Mouse (Mus musculus) spleen, postnatal 4 days (tissue): Measurements from ENCODE around the gene Fancg.

Experiments used
- DNase-seq, 2 experiments: peaks; one replicate each; pipeline ENCODE4 v3.0.0; 2022; ENCODE audit warnings: low spot score in 2 of 2

Fancg gene

DNA sequence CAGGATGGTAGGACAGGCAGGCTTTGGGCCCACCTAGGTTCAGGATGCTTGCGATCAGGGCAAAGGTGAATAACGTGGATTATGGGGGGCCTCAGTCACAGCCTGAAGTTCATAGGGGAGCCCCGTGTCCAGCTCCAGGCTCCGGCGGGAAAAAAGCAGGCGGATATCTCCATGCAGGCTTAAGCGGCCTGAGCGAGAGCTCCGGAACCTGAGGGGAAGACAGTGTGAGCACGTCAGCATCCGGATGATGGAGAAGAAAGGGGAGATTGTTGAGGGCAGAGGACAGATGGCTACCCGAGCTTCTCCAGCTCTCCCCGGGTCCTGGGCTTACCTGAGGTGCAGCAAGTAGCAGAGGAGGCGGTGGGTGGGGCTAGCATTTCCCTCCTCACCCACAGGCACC, 23.2 kb upstream of the Fancg start:
- DNase-seq = no peak

DNA sequence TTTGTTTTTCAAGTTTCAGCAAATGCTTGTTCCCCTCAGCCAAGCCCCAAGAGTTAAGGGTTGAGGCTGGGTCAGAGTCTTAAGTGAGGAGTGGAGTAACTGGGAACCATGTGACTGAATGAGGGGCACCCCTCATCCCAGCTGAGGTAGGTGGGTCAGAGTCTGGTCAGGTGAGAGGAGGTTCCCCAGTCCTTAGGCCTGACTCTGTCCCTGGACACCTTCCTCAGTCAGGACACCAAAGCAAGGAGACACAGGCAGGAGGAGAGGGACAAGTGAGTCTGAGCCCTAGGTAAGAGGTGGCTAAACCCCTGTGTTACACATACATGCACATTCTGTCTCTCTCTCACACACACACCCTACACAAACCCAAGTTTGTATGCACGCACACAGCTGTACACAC, 22.2 kb upstream of the Fancg start:
- DNase-seq = no peak

- DNase-seq = peak; percentile 92 to 95
Measured at GRCm38 (mm10) chr4:43031237-43031995, 21.1 kb upstream of the Fancg start, which contains the start of gene Stoml2. Gene Stoml2 (minus strand): TSS chr4:43031710.

DNA sequence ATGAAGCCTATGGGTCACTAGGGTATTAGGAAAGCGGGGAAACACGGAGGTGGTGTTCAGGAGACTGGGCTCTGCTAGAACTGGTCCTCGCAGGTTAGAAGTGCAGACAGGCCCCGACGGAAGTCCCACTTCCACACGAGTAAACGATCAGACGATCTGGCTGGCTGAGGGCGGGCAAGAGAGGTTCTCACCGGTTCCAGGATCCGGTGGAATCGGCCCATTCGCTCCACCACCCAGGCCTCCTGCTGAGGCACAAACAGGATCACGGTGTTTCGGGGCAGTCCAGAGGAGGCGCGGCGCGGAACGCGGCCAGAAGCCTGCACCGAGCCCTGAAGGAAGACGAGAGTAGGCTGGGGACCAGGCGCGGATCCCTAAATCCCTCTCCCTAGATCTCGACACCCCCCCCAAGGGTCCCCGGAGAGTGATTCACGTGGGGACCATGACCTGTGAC, 20.5 kb upstream of the Fancg start:
- no peak for DNase-seq

- DNase-seq = no peak
Measured at GRCm38 (mm10) chr4:43030352-43030751, 20.0 kb upstream of the Fancg start.

- DNase-seq = no peak
Measured at GRCm38 (mm10) chr4:43029749-43030148, 19.4 kb upstream of the Fancg start.

GRCm38 (mm10) chr4:43029121-43029520, 18.8 kb upstream of the Fancg start:
- no peak for DNase-seq

GRCm38 (mm10) chr4:43025084-43025960, 15.0 kb upstream of the Fancg start, which contains the start of gene Pigo:
Gene Pigo (minus strand): TSS chr4:43025819.
- peak; percentile 93 to 98 for DNase-seq

DNA sequence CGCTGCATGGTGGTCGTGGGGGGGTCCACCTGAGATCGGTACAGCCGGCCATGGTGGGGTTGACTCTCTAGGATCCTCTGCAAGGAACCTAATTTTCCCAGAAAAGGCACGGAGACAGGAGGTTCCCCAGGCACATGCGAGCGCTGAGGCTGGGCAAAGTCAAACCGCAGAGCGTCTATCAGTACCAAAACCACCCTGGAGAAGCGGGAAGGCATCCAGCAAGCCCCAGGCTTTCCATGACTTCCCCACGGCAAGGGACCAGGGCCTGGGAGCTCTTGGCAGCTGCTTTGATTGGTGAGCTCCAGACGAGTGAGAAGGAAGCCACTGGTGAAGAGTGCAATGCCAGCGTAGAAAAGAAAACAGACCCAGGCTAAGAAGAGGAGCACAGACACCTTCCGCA, 14.4 kb upstream of the Fancg start:
- no peak for DNase-seq

DNA sequence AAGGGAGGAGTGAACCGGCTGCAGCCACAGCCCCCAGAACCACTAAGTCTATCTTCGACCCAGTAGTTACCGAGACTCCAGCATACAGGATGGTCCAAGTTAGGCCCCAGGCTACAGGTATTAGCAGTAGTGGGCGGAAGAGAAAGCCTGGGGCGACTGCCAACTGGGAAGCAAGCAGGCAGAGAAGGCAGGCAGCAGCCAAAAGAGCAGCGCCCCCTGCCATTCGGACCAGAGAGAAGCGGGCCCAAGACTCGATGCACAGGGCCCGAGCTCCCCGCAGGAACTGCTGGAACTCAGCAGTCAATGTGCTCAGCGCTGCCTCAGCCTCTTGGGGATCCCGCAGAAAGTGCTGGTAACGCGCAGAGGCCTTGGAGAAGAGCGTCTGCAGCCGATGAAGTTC, 11.0 kb upstream of the Fancg start:
- no peak for DNase-seq

DNA sequence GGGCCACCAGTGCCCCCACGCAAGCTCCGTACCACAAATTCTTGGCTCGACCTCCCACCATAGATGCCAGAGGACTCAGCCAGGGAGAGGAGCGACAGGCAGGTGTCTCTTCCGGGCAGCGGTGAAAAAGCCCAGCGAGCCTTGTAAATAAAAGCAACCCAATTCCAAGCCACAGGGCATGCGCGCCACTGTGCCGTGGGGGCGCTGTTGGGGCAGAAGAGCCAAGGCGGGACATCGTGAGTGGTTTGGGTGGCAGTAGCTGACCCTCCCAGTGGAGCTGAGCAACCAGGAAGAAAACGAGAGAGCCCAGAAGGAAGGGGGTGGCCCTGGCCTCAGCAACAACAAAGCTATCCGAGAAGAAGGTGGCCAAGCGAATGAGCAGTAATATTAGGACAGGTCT, 10.6 kb upstream of the Fancg start:
- DNase-seq = no peak

DNA sequence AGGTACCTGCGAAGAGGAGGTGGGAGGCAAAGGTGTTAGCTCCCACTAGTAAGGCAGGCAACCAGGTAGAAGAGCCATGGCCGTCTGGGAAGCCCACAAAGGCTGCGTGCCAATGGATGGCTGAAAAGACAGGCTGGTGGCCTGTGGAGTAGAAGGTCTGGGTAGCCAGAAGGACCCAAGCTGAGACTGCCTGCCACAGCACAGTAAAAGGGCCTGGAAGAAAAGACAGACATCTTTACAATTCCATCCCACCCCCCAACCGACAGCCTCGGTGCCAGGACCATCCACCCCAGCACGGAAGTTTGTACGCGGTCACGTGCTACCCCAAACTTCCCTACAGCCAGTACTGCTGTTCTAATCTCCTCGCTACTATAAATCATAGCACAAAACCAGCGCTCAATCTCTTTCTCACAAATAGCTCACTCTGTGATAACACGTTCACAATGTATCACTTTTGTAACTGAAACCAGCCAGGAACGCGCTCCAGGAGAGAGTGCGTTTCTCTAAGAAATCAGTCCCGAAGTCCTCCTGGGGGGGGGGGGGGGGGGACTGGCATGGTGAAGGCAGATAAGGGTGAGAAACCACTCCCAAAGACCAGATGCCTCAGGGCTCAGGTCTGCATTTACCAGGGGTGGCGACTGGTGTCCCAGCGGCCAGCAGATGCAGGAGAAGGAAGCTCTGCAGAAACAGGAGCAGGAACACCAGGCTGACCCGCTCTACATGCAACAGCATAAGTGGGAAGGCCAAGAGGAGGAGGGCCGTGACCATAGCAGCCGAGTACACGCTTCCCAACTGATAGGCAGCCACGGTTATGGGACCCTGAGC, 9.5 kb upstream of the Fancg start:
- no peak for DNase-seq

DNA sequence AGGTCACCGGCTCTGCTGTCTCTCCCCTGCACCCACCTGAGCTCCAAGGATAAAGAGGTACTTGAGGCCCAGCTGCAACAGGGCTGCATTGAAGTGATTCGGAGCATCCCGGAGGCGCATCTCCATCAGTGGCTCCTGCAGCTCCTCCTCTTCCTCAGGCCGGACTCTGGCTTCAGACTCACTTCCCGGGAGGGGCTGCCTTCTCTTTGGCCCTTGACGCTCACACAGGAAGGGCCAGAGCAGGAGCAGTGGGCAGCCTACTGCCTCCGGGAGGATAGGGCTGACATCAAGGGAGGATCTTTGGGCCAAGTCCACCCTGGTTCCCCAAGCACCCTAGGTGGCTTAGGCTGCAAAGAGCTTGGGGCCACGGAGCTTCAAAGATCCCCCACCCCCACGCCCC, 8.9 kb upstream of the Fancg start:
- no peak for DNase-seq

- no peak for DNase-seq
Measured at GRCm38 (mm10) chr4:43018156-43018555, 7.8 kb upstream of the Fancg start.

GRCm38 (mm10) chr4:43012091-43012490, 1.8 kb upstream of the Fancg start:
- no peak for DNase-seq

DNA sequence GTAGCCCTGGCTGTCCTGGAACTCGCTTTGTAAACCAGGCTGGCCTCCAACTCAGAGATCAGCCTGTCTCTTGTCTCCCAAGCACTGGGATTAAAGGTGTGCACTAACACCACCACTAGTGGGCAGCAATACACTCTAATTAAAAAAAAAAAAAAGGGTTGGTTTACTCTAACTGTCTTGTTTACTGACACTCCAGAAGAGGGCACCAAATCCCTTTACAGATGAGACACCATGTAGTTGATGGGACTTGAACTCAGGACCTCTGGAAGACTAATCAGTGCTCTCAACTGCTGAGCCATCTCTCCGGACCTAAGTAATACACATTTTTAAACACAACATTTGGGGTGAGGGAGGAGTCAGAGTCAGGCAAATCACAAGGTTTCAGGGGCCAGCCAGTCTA, 4.5 kb downstream of the Fancg start:
- DNase-seq = peak in 1 of 2 experiments; percentile 39

- no peak for DNase-seq
Measured at GRCm38 (mm10) chr4:43004951-43005350, 5.4 kb downstream of the Fancg start.

GRCm38 (mm10) chr4:43002756-43003439, 7.4 kb downstream of the Fancg start:
- DNase-seq = no peak

- no peak for DNase-seq
Measured at GRCm38 (mm10) chr4:43001272-43001671, 9.0 kb downstream of the Fancg start.

DNA sequence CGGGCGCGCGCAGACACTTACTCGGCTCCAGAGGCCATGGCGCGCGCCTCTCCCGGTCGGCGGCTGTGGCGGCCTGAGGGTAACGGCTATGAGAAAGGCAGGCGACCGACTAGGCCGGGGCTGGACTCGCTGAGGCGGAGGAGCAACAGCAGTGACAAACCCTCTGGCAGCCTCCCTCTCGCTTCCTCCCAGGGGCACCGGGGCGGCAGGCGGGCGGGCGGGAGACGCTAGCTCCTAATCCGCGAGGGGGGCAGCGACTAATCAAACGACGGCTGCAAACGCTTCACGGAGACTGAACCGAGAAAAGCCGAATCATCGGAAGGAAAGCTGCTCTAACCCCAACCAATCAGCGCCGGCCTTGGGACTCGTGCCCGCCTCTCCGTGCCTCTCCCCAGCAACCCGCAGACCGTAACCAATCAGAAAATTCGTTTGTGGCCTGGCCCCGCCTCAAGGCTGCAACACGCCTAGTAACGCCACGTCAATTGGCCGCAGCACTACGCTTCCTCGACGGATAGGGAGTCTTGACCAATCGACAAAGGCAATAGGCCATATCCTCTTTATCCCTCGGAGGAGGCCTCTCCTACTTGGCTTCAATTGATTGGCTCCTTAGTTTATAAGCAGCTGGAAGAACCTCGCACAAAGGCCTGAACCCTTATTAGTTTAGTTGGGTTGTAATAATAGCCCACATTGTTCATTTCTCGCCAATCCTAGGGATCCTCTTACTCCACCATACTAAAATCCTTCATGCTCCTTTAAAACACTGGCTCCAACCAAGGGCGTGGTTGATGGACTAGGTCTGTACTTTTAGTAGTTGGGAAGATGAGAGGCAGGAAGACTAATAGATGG, 9.9 kb downstream of the Fancg start, which contains the start of gene Vcp:
TSS of gene Vcp (minus strand) at position 367 of the 846 bp plus-strand sequence.
- DNase-seq = peak; percentile 99
